Mouse (Mus musculus) heart, postnatal 0 days (tissue): Measurements from ENCODE around the gene Dcps. TPM values are rescaled to one million over a fixed set of nuclear protein-coding genes. Genes with fewer than 3 reads are reported as not detected.

Experiments
- ATAC-seq: fragments of 200-750 bp; cut with Nextera tagmentation; 2 replicates; pipeline ENCODE4 v1.8.0; 2017; ENCODE audit warnings: low read depth, moderate number of reproducible peaks, moderate library complexity; ENCODE audit not compliant: insufficient read depth
- DNase-seq: peaks from one replicate; pipeline ENCODE4 v3.0.0-alpha.2; 2016; ENCODE audit warnings: low spot score
- H3K27ac ChIP-seq: fragments of 300-500 bp; sonication (generic); 2 replicates; pipeline ENCODE4 v1.5.1; 2014; ENCODE audit warnings: low read depth, mild to moderate bottlenecking
- H3K27me3 ChIP-seq: fragments of 300-500 bp; sonication (generic); 2 replicates; pipeline ENCODE4 v1.6.1; 2014; ENCODE audit warnings: low read length, mixed read lengths; ENCODE audit not compliant: control insufficient read depth, insufficient read depth
- H3K36me3 ChIP-seq: fragments of 300-500 bp; sonication (generic); replicated peaks from 2 replicates; pipeline ENCODE4 v1.6.1; 2014; ENCODE audit warnings: low read length, mixed read lengths; ENCODE audit not compliant: control insufficient read depth, insufficient read depth
- H3K4me1 ChIP-seq: fragments of 300-500 bp; sonication (generic); 2 replicates; pipeline ENCODE4 v1.6.1; 2014; ENCODE audit warnings: antibody characterized with exemption; ENCODE audit not compliant: control insufficient read depth, insufficient read depth
- H3K4me2 ChIP-seq: fragments of 300-500 bp; sonication (generic); 2 replicates; pipeline ENCODE4 v1.6.1; 2014; ENCODE audit warnings: low read depth, mild to moderate bottlenecking, low read length, moderate library complexity
- H3K4me3 ChIP-seq: fragments of 300-500 bp; sonication (generic); 2 replicates; pipeline ENCODE4 v1.5.1; 2014; ENCODE audit warnings: low read depth, low read length
- H3K9ac ChIP-seq: fragments of 300-500 bp; sonication (generic); replicated peaks from 2 replicates; pipeline ENCODE4 v1.6.1; 2014; ENCODE audit warnings: low read depth, low read length, mixed read lengths
- H3K9me3 ChIP-seq: fragments of 300-500 bp; sonication (generic); replicated peaks from 2 replicates; pipeline ENCODE4 v1.6.1; 2016; ENCODE audit warnings: low read length; ENCODE audit not compliant: control insufficient read depth
- CTCF ChIP-seq: IDR thresholded peaks from 2 replicates; pipeline ENCODE4 v1.5.1; 2016; ENCODE audit warnings: antibody characterized with exemption, control low read depth, low read depth
- EP300 ChIP-seq: IDR thresholded peaks from 2 replicates; pipeline ENCODE4 v1.6.1; 2016; ENCODE audit warnings: antibody characterized with exemption, low read depth
- WGBS: fragments of 180-500 bp; shearing (Covaris S2); extraction: QIAGEN DNeasy Blood & Tissue Kit; methylation state at CpG from one replicate; pipeline ENCODE4 v1.1.7; 2014; 5-methylcytosine and 5-hydroxymethylcytosine counted together
- polyA plus RNA-seq: library from polyadenylated mRNA; unstranded; fragments of >200 nt; fragmentation: Nextera tagmentation; extraction: Ambion mirVana; gene quantifications from 2 replicates; pipeline ENCODE4 v1.2.1, GENCODE M21; 2015
- total RNA-seq: library from RNA; depleted of rRNA; stranded (reverse); fragments of >200 nt; gene quantifications from 2 replicates; pipeline ENCODE4 v1.2.3, GENCODE M21; 2014; ENCODE audit warnings: low replicate concordance

Gene Dcps
- total and polyA plus RNA-seq, 2 experiments from 2014 or later = 34.9 to 36.4 TPM

GRCm38 (mm10) chr9:35188700-35189099, 12.8 kb upstream of the Dcps start:
- H3K36me3 ChIP-seq = peaks cover 20% of the 10 kb centered on the region
- TF ChIP-seq CTCF (no peak), EP300 (no peak)

DNA sequence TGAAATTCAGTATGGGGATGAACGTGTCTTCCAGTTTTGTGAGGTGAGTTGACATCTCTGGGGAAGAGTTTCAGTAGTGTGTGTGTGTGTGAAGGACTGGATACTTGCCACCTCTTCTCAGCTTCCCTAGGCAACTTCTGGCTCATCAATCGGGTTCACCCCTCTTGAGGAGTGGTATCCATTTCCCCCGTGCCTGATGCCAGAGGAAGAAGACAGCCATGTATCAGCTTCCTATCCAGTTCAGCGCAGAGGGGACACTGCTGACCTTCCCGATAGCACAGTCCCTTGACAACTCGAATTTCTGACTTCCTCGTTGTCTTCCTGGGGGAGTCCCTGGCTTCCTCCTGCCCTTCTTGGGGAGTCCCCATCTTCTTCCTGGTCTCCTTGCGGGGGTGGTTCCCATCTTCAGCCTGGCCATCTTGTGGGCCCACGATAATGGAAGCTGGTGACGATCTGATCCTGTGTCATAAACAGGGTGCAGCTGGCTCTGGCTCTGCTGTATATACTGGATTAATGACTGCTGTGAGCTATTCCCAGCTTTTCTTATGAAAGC, 11.6 kb upstream of the Dcps start:
- Histone ChIP-seq H3K9ac (no peak overlapping the region), H3K36me3 (peaks cover 20% of the 10 kb centered on the region), H3K9me3 (no peaks in the 10 kb centered on the region), H3K27ac (no peak overlapping the region), H3K4me1 (no peaks in the 10 kb centered on the region), H3K4me2 (no peak overlapping the region), H3K27me3 (no peaks in the 10 kb centered on the region), H3K4me3 (no peak overlapping the region)
- 78% methylated on average over 10 of the region's 10 CpGs for WGBS
- no peak for ATAC-seq
- DNase-seq = no peak
- TF ChIP-seq CTCF (no peak), EP300 (no peak)

More at GRCm38 (mm10) chr9:35188700-35189099, 12.8 kb upstream of the Dcps start:
- ATAC-seq (peak; percentile 72; the same call in 1 of the 2 replicates), DNase-seq (peak; percentile 65)
- H3K27ac ChIP-seq = no peak overlapping the region
- no peaks in the 10 kb centered on the region for H3K9me3 ChIP-seq
- H3K9ac ChIP-seq = no peak overlapping the region
- 45% methylated on average over 22 of the region's 22 CpGs for WGBS
- no peaks in the 10 kb centered on the region for H3K4me1 ChIP-seq
- H3K4me2 ChIP-seq = peak overlapping the region; percentile 14
- no peaks in the 10 kb centered on the region for H3K27me3 ChIP-seq
- H3K4me3 ChIP-seq = no peak overlapping the region

DNA sequence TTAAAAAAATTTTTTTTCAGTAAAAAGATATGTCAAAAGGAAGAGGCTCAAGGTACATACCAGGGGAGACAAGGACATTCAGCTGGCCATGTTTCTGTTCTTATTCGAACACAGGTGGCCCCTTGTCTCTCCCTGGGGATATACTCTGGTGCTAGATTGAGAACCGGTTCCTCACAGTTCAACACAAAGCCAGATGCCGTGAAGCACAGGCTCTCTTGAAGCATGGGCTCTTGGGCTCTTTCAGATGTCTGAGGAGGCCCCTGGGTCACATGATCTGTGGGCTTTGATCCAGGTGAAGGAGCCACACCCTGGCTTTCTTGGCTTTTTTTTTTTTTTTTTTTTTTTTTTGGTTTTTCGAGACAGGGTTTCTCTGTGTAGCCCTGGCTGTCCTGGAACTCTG, 10.6 kb upstream of the Dcps start:
- peaks cover 18% of the 10 kb centered on the region for H3K36me3 ChIP-seq
- ATAC-seq = no peak

DNA sequence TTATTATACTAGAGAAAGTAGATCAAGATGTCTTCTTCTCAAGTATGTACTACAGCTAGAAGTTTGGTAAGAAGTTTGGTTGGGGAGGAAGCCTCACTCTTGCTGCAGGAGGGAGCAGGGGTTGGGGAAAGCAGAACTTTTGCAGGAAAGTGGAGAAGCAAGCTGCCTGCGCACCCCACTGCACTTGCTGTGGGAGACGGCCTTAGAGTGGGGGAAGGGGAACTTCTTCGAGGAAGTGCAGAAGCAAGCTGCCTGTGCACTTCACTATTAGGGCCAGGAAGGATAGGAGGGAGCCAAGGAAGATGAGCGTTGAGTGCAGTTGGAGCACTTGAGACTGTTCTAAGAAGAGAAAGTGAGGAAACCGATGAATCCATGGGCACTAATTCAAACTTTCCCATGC, 7.5 kb upstream of the Dcps start:
- no peak overlapping the region for H3K4me2 ChIP-seq
- no peaks in the 10 kb centered on the region for H3K4me1 ChIP-seq
- WGBS = 69% methylated on average over 5 of the region's 5 CpGs
- DNase-seq (no peak), ATAC-seq (no peak)
- no peaks in the 10 kb centered on the region for H3K27me3 ChIP-seq
- no peak overlapping the region for H3K9ac ChIP-seq
- no peaks in the 10 kb centered on the region for H3K9me3 ChIP-seq
- H3K27ac ChIP-seq = no peak overlapping the region
- H3K4me3 ChIP-seq = no peak overlapping the region
- H3K36me3 ChIP-seq = no peaks in the 10 kb centered on the region; the same call in 1 of the 2 replicates
- TF ChIP-seq EP300 (no peak), CTCF (no peak)

More for the DNA sequence above, 10.6 kb upstream of the Dcps start:
- H3K27ac ChIP-seq = no peak overlapping the region
- no peaks in the 10 kb centered on the region for H3K4me1 ChIP-seq
- DNase-seq = no peak
- TF ChIP-seq CTCF (no peak), EP300 (no peak)
- H3K4me2 ChIP-seq = no peak overlapping the region
- 73% methylated on average over 4 of the region's 4 CpGs for WGBS
- no peaks in the 10 kb centered on the region for H3K9me3 ChIP-seq
- H3K27me3 ChIP-seq = no peaks in the 10 kb centered on the region
- H3K9ac ChIP-seq = no peak overlapping the region
- H3K4me3 ChIP-seq = no peak overlapping the region

- H3K4me1 ChIP-seq = no peaks in the 10 kb centered on the region
- no peaks in the 10 kb centered on the region; the same call in 1 of the 2 replicates for H3K36me3 ChIP-seq
- WGBS = 47% methylated on average over 2 of the region's 2 CpGs
- H3K9me3 ChIP-seq = no peaks in the 10 kb centered on the region
- ATAC-seq = no peak
- no peak for DNase-seq
- TF ChIP-seq CTCF = no peak
- TF ChIP-seq EP300 = no peak
- no peak overlapping the region for H3K9ac ChIP-seq
- H3K27ac ChIP-seq = no peak overlapping the region
- no peaks in the 10 kb centered on the region for H3K27me3 ChIP-seq
- H3K4me2 ChIP-seq = no peak overlapping the region
- H3K4me3 ChIP-seq = no peak overlapping the region
Measured at GRCm38 (mm10) chr9:35182832-35183231, 7.0 kb upstream of the Dcps start.
